Mouse (Mus musculus): ENCODE measurements around the gene Trappc4. TPM values are rescaled to one million over a fixed set of nuclear protein-coding genes. Genes with fewer than 3 reads are reported as not detected.
A peak's percentile ranks its signal among the peaks of the same experiment; 100 is the strongest.
"Not testable (repeated sequence)": the region's sequence is repeated elsewhere in the genome, so short reads cannot be mapped to it uniquely, and the experiment has no call there.

The Trappc4 gene
- polyA plus RNA-seq, 1 experiment = 0.37 TPM

- TF ChIP-seq TAL1 (IDR thresholded peaks at IDR 0.05; ENCODE audit: low read length) (no peak), GATA1 (IDR thresholded peaks at IDR 0.05; ENCODE audit: low read length) (no peak)
- no peaks in the 10 kb centered on the region for H3K27me3 ChIP-seq (ENCODE audit: control insufficient read depth)
- H3K4me1 ChIP-seq (ENCODE audit: control insufficient read depth) = peaks cover 57% of the 10 kb centered on the region
- H3K36me3 ChIP-seq (ENCODE audit: control insufficient read depth) = peaks cover 70% of the 10 kb centered on the region
- H3K9me3 ChIP-seq (ENCODE audit: control insufficient read depth, low read length) = no peaks in the 10 kb centered on the region
- no peak overlapping the region for H3K4me3 ChIP-seq (replicated peaks)
Measured at GRCm38 (mm10) chr9:44410647-44411336, 3.4 kb upstream of the Trappc4 start.

GRCm38 (mm10) chr9:44408693-44409092, 1.3 kb upstream of the Trappc4 start:
- H3K4me1 ChIP-seq (ENCODE audit: control insufficient read depth) = peaks cover 61% of the 10 kb centered on the region
- H3K4me3 ChIP-seq (replicated peaks) = peak overlapping the region; percentile 66
- not testable (repeated sequence) for H3K27me3 ChIP-seq (ENCODE audit: control insufficient read depth); H3K9me3 ChIP-seq (ENCODE audit: control insufficient read depth, low read length)
- H3K36me3 ChIP-seq (ENCODE audit: control insufficient read depth) = peaks cover 74% of the 10 kb centered on the region

- Histone ChIP-seq H3K27me3 (ENCODE audit: control insufficient read depth) (no peaks in the 10 kb centered on the region), H3K9me3 (ENCODE audit: control insufficient read depth, low read length) (no peaks in the 10 kb centered on the region), H3K36me3 (ENCODE audit: control insufficient read depth) (peaks cover 73% of the 10 kb centered on the region), H3K4me1 (ENCODE audit: control insufficient read depth) (peaks cover 54% of the 10 kb centered on the region), H3K4me3 (replicated peaks) (peak overlapping the region; percentile 66)
- TF ChIP-seq GATA1 (IDR thresholded peaks at IDR 0.05; ENCODE audit: low read length) = no peak
- no peak for TF ChIP-seq TAL1 (IDR thresholded peaks at IDR 0.05; ENCODE audit: low read length)
Measured at GRCm38 (mm10) chr9:44407752-44408097, 325 bp upstream of the Trappc4 start.

GRCm38 (mm10) chr9:44405011-44405410, 2.4 kb downstream of the Trappc4 start:
- H3K9me3 ChIP-seq (ENCODE audit: control insufficient read depth, low read length) = no peaks in the 10 kb centered on the region
- TF ChIP-seq TAL1 (IDR thresholded peaks at IDR 0.05; ENCODE audit: low read length) = no peak
- TF ChIP-seq GATA1 (IDR thresholded peaks at IDR 0.05; ENCODE audit: low read length) = no peak
- no peaks in the 10 kb centered on the region for H3K27me3 ChIP-seq (ENCODE audit: control insufficient read depth)
- peaks cover 73% of the 10 kb centered on the region for H3K36me3 ChIP-seq (ENCODE audit: control insufficient read depth)
- peaks cover 35% of the 10 kb centered on the region for H3K4me1 ChIP-seq (ENCODE audit: control insufficient read depth)
- H3K4me3 ChIP-seq (replicated peaks) = no peak overlapping the region

- no peak overlapping the region for H3K4me3 ChIP-seq (replicated peaks)
- TF ChIP-seq GATA1 (IDR thresholded peaks at IDR 0.05; ENCODE audit: low read length) = no peak
- no peak for TF ChIP-seq TAL1 (IDR thresholded peaks at IDR 0.05; ENCODE audit: low read length)
- H3K27me3 ChIP-seq (ENCODE audit: control insufficient read depth) = no peaks in the 10 kb centered on the region
- H3K9me3 ChIP-seq (ENCODE audit: control insufficient read depth, low read length) = no peaks in the 10 kb centered on the region
- H3K36me3 ChIP-seq (ENCODE audit: control insufficient read depth) = peaks cover 75% of the 10 kb centered on the region
- peaks cover 47% of the 10 kb centered on the region for H3K4me1 ChIP-seq (ENCODE audit: control insufficient read depth)
Measured at GRCm38 (mm10) chr9:44401081-44401480, 6.3 kb downstream of the Trappc4 start.

GRCm38 (mm10) chr9:44399795-44400114, 7.6 kb downstream of the Trappc4 start:
- Histone ChIP-seq H3K4me1 (ENCODE audit: control insufficient read depth) (peaks cover 43% of the 10 kb centered on the region), H3K4me3 (replicated peaks) (no peak overlapping the region), H3K27me3 (ENCODE audit: control insufficient read depth) (no peaks in the 10 kb centered on the region), H3K9me3 (ENCODE audit: control insufficient read depth, low read length) (no peaks in the 10 kb centered on the region), H3K36me3 (ENCODE audit: control insufficient read depth) (peaks cover 65% of the 10 kb centered on the region)
- TF ChIP-seq TAL1 (IDR thresholded peaks at IDR 0.05; ENCODE audit: low read length) (no peak), GATA1 (IDR thresholded peaks at IDR 0.05; ENCODE audit: low read length) (no peak)

- H3K4me3 ChIP-seq (replicated peaks) = peak overlapping the region; percentile 81
- no peaks in the 10 kb centered on the region for H3K27me3 ChIP-seq (ENCODE audit: control insufficient read depth)
- peaks cover 60% of the 10 kb centered on the region for H3K36me3 ChIP-seq (ENCODE audit: control insufficient read depth)
- TF ChIP-seq TAL1 (IDR thresholded peaks at IDR 0.05; ENCODE audit: low read length) (no peak), GATA1 (IDR thresholded peaks at IDR 0.05; ENCODE audit: low read length) (no peak)
- peaks cover 43% of the 10 kb centered on the region for H3K4me1 ChIP-seq (ENCODE audit: control insufficient read depth)
- no peaks in the 10 kb centered on the region for H3K9me3 ChIP-seq (ENCODE audit: control insufficient read depth, low read length)
Measured at GRCm38 (mm10) chr9:44399114-44399794, 8.1 kb downstream of the Trappc4 start.

GRCm38 (mm10) chr9:44398551-44398950, 8.8 kb downstream of the Trappc4 start:
- Histone ChIP-seq H3K4me3 (replicated peaks) (peak overlapping the region; percentile 81), H3K27me3 (ENCODE audit: control insufficient read depth) (no peaks in the 10 kb centered on the region), H3K4me1 (ENCODE audit: control insufficient read depth) (peaks cover 43% of the 10 kb centered on the region), H3K36me3 (ENCODE audit: control insufficient read depth) (peaks cover 53% of the 10 kb centered on the region), H3K9me3 (ENCODE audit: control insufficient read depth, low read length) (no peaks in the 10 kb centered on the region)
- TF ChIP-seq TAL1 (IDR thresholded peaks at IDR 0.05; ENCODE audit: low read length) (no peak), GATA1 (IDR thresholded peaks at IDR 0.05; ENCODE audit: low read length) (no peak)

GRCm38 (mm10) chr9:44398087-44398486, 9.3 kb downstream of the Trappc4 start:
- no peaks in the 10 kb centered on the region for H3K27me3 ChIP-seq (ENCODE audit: control insufficient read depth)
- peaks cover 48% of the 10 kb centered on the region for H3K36me3 ChIP-seq (ENCODE audit: control insufficient read depth)
- peaks cover 43% of the 10 kb centered on the region for H3K4me1 ChIP-seq (ENCODE audit: control insufficient read depth)
- no peak for TF ChIP-seq GATA1 (IDR thresholded peaks at IDR 0.05; ENCODE audit: low read length)
- TF ChIP-seq TAL1 (IDR thresholded peaks at IDR 0.05; ENCODE audit: low read length) = no peak
- H3K9me3 ChIP-seq (ENCODE audit: control insufficient read depth, low read length) = no peaks in the 10 kb centered on the region
- peak overlapping the region; percentile 81 for H3K4me3 ChIP-seq (replicated peaks)

All from erythroblast, embryonic 14.5 days (primary cell).